ENCODE assay signal across 25 mouse cellular contexts in genomic region chr1:40393214-40393613, GRCm38 (mm10). TPM values are rescaled to one million over a fixed set of nuclear protein-coding genes. Genes with fewer than 3 reads are reported as not detected.
DNase-seq lines count a peak whose midpoint lies in the region; ATAC-seq and TF ChIP-seq lines count a peak whose summit lies in the region.
"Had no signal": no experiment of that assay in that cellular context is flagged by ENCODE, and none has a peak within 500 bp of the region (broad histone marks: within the 10 kb centered on the region; RNA-seq: fewer than 3 reads in every experiment).

No protein-coding gene starts in this region.

- peak overlapping the region; percentile 33 for H3K27ac ChIP-seq in macrophage
- H3K27ac ChIP-seq in embryonic facial prominence, embryonic 10.5 days (replicated peaks), result no peak overlapping the region
- H3K27ac ChIP-seq: heart, embryonic 10.5 days; hindbrain, embryonic 12.5 days; limb, embryonic 13.5 days; liver, embryonic 13.5 days had no signal

- ATAC-seq in Patski, result peak; percentile 67
- ATAC-seq: forebrain, embryonic 14.5 days; inflammation-experienced regulatory T-cells, adult 6 months had no signal

- WGBS in macrophage (ENCODE audit: missing documents), result 50% methylated on average over 7 of the region's 7 CpGs
- WGBS in embryonic facial prominence, embryonic 10.5 days, result 90% methylated on average over 7 of the region's 7 CpGs

- no peaks in the 10 kb centered on the region for H3K79me2 ChIP-seq in macrophage (ENCODE audit: inconsistent target)

- H3K4me3 ChIP-seq in macrophage (ENCODE audit: inconsistent target), result no peak overlapping the region
- H3K4me3 ChIP-seq in embryonic facial prominence, embryonic 10.5 days, result no peak overlapping the region
- H3K4me3 ChIP-seq: heart, embryonic 10.5 days; hindbrain, embryonic 12.5 days; limb, embryonic 13.5 days; liver, embryonic 13.5 days had no signal

- POLR2A ChIA-PET in Patski (lab: Charles Lee), result no interaction called here

- no peaks in the 10 kb centered on the region for H3K9me3 ChIP-seq in embryonic facial prominence, embryonic 10.5 days
- H3K9me3 ChIP-seq: heart, embryonic 10.5 days; hindbrain, embryonic 12.5 days; limb, embryonic 13.5 days; liver, embryonic 13.5 days had no signal

- CTCF ChIA-PET in Patski (lab: Charles Lee), result no interaction called here

- no peaks in the 10 kb centered on the region for H3K4me1 ChIP-seq in embryonic facial prominence, embryonic 10.5 days
- H3K4me1 ChIP-seq: heart, embryonic 10.5 days; hindbrain, embryonic 12.5 days; limb, embryonic 13.5 days; liver, embryonic 13.5 days had no signal

- peak; percentile 28 for DNase-seq in adrenal gland, adult 2 months
- no peak for DNase-seq in adrenal gland, postnatal 10 days
- peak; percentile 68 for DNase-seq in Patski (ENCODE audit: low read depth, low spot score)
- DNase-seq in cerebellum, postnatal 10 days, result no peak
- DNase-seq in kidney, postnatal 36 days, result no peak
- no peak for DNase-seq in embryonic facial prominence, embryonic 10.5 days (ENCODE audit: low spot score)
- no peak for DNase-seq in layer of hippocampus, adult 8-10 months (ENCODE audit: low spot score in 2 of 2)
- DNase-seq: adrenal gland, postnatal 14 days; B cell, adult 2 months; cerebellum, adult 11 months; cerebellum, postnatal 36 days; gastrocnemius, postnatal 14 days; kidney, adult 2 months; liver, embryonic 13.5 days; lung, embryonic 14.5 days; lung, postnatal 36 days; right cerebral cortex, postnatal 14 days; thymus, postnatal 4 days had no signal

- TF ChIP-seq CTCF in Patski (IDR thresholded peaks at IDR 0.05), result no peak

- no peaks in the 10 kb centered on the region for H3K36me3 ChIP-seq in macrophage (ENCODE audit: inconsistent target)
- no peaks in the 10 kb centered on the region for H3K36me3 ChIP-seq in embryonic facial prominence, embryonic 10.5 days (replicated peaks)
- H3K36me3 ChIP-seq: heart, embryonic 10.5 days; hindbrain, embryonic 12.5 days; limb, embryonic 13.5 days; liver, embryonic 13.5 days had no signal

- in situ Hi-C loops in Patski (cut with MboI; ENCODE audit: low pct_unique_long_range_greater_than_20kb), result loop anchor here (25.0 kb wide), 1 partner anchor 631 kb away; no protein-coding TSS in a partner anchor

- no peaks in the 10 kb centered on the region for H3K27me3 ChIP-seq in Patski
- H3K27me3 ChIP-seq in embryonic facial prominence, embryonic 10.5 days (replicated peaks; ENCODE audit: low read depth, poor library complexity, severe bottlenecking), result no peaks in the 10 kb centered on the region
- H3K27me3 ChIP-seq: hindbrain, embryonic 12.5 days; limb, embryonic 13.5 days; liver, embryonic 13.5 days had no signal

RNA-seq across cellular contexts. Expression of gene Il1rl1, which starts 36.2 kb away (rescaled TPM):
- under 1 TPM; 0.43 to 0.97 TPM for total RNA-seq in adrenal gland, adult 2 months (2021)
- 0.08 and 0.13 TPM in 2 replicates for polyA plus RNA-seq in adrenal gland, adult 2 months (2012; rRNA removed)
- 1 to 10 TPM in 1 of 2 experiments, under 1 TPM in 1; 0.91 to 1.4 TPM for total RNA-seq in adrenal gland, postnatal 10 days (2021)
- polyA plus RNA-seq in Patski (2021), result 3.6 TPM
- 1 to 10 TPM in 3 of 26 experiments, under 1 TPM in 9, not detected in 14; 0.12 to 4.2 (median 0.48) TPM for total RNA-seq in macrophage (2018; cell fraction: chromatin; rRNA removed)
- total RNA-seq in macrophage (2018; cell fraction: cytosol; rRNA removed), result under 1 TPM in 21 of 26 experiments, not detected in 5; 0.03 to 0.56 (median 0.22) TPM
- total RNA-seq in macrophage (2018; cell fraction: nucleus; rRNA removed), result 1 to 10 TPM in 2 of 26 experiments, under 1 TPM in 15, not detected in 9; 0.10 to 1.1 (median 0.21) TPM
- polyA plus RNA-seq in macrophage (2018), result 0.26 to 0.40 TPM (median 0.39 TPM) in 3 replicates
- polyA plus RNA-seq in embryonic facial prominence, embryonic 10.5 days (2016; fragmentation: Nextera tagmentation; extraction: Ambion mirVana), result 0.05 and 0.13 TPM in 2 replicates
- 1 to 10 TPM in 1 of 4 experiments, under 1 TPM in 2, not detected in 1; 0.50 to 1.6 (median 0.94) TPM for total RNA-seq in layer of hippocampus, adult 8-10 months (2022)
- polyA plus RNA-seq: forebrain, embryonic 14.5 days; neural tube, embryonic 14.5 days had no signal

Comparison
In these comparisons a context has a peak if more than half of its experiments do, and no peak if none do; other contexts are left out.
1. DNase-seq: peak in adrenal gland, adult 2 months (single experiment) and Patski (single experiment); none in adrenal gland, postnatal 10 days (single experiment), cerebellum, postnatal 10 days (0 of 2), kidney, postnatal 36 days (0 of 2), embryonic facial prominence, embryonic 10.5 days (single experiment) and layer of hippocampus, adult 8-10 months (0 of 2).